Mouse (Mus musculus) CH12.LX (cell line): ENCODE measurements at regions not wholly inside any gene's neighbourhood (a gene's known extent, or its start where the extent isn't known, plus 50 kb on each side); places are given as distances from the start of the nearest gene placed in this dataset.

Source experiments
- DNase-seq: peaks from one replicate; pipeline ENCODE4 v3.0.0-alpha.2; 2013; ENCODE audit errors: extremely low read depth
- H3K27ac ChIP-seq: 2 replicates; pipeline ENCODE4 v1.5.1; 2012; ENCODE audit warnings: low read depth, mild to moderate bottlenecking, control low read depth, moderate library complexity; ENCODE audit not compliant: insufficient read depth
- H3K27me3 ChIP-seq: replicated peaks from 2 replicates; pipeline ENCODE3; 2012; ENCODE audit warnings: inconsistent platforms
- H3K36me3 ChIP-seq, 2 experiments: replicated peaks in 1 of 2; 2 replicates each; pipeline versions ENCODE3 to v1.6.1; 2012; ENCODE audit warnings: inconsistent platforms in 1 of 2, low read length in 1 of 2, mild to moderate bottlenecking in 1 of 2, mixed read lengths in 1 of 2, moderate library complexity in 1 of 2; ENCODE audit not compliant: control insufficient read depth in 1 of 2, insufficient read depth in 1 of 2
- H3K4me1 ChIP-seq, 2 experiments: 2 replicates each; pipeline ENCODE4 v1.6.1; 2012; ENCODE audit warnings: inconsistent platforms in 1 of 2, moderate library complexity in 1 of 2; ENCODE audit not compliant: insufficient read depth in 2 of 2, control insufficient read depth in 1 of 2
- H3K4me2 ChIP-seq: 2 replicates; pipeline ENCODE4 v1.6.1; 2012; ENCODE audit warnings: low read depth, mild to moderate bottlenecking, control low read depth; ENCODE audit not compliant: poor library complexity, insufficient read depth, severe bottlenecking
- H3K4me3 ChIP-seq, 3 experiments: fragments of 150-350 bp in 1 of 3; sonication (generic) in 1 of 3; replicated peaks in 1 of 3; 2 replicates each; pipeline versions ENCODE3 to v1.5.1; 2011 to 2012; ENCODE audit warnings: low read depth in 2 of 3, low read length in 2 of 3, mild to moderate bottlenecking in 2 of 3, moderate library complexity in 2 of 3, control low read depth in 1 of 3, improper control_type of control experiment in 1 of 3, inconsistent platforms in 1 of 3, mixed read lengths in 1 of 3; ENCODE audit not compliant: poor library complexity in 1 of 3
- H3K79me2 ChIP-seq: replicated peaks from 2 replicates; pipeline ENCODE4 v1.6.1; 2012; ENCODE audit warnings: mild to moderate bottlenecking, moderate library complexity; ENCODE audit not compliant: control insufficient read depth, poor library complexity, insufficient read depth, severe bottlenecking; ENCODE audit errors: extremely low read depth
- H3K9ac ChIP-seq: 2 replicates; pipeline ENCODE4 v1.6.1; 2012; ENCODE audit warnings: low read depth, mild to moderate bottlenecking, control low read depth, moderate library complexity; ENCODE audit not compliant: insufficient read depth
- H3K9me3 ChIP-seq: replicated peaks from 2 replicates; pipeline ENCODE3; 2012; ENCODE audit warnings: low read length, inconsistent platforms, mixed read lengths
- BHLHE40 ChIP-seq: IDR thresholded peaks from 2 replicates; pipeline ENCODE4 v1.6.1; 2011; ENCODE audit warnings: mild to moderate bottlenecking, low read depth, low read length, improper control_type of control experiment
- CHD1 ChIP-seq: IDR thresholded peaks from 2 replicates; pipeline ENCODE4 v1.6.1; 2012; ENCODE audit warnings: low read depth, low read length, improper control_type of control experiment, inconsistent platforms
- CHD2 ChIP-seq: IDR thresholded peaks from 2 replicates; pipeline ENCODE4 v1.6.1; 2011; ENCODE audit warnings: low read length, improper control_type of control experiment
- CTCF ChIP-seq, 2 experiments: IDR thresholded peaks in 1 of 2; conservative IDR thresholded peaks in 1 of 2; 2 replicates each; pipeline ENCODE4 v1.5.1; 2011 to 2012; ENCODE audit warnings: low read depth in 2 of 2, low read length in 2 of 2, improper control_type of control experiment in 1 of 2, inconsistent platforms in 1 of 2, mild to moderate bottlenecking in 1 of 2, moderate library complexity in 1 of 2
- EP300 ChIP-seq: IDR thresholded peaks from 2 replicates; pipeline ENCODE4 v1.6.1; 2011; ENCODE audit warnings: low read length, improper control_type of control experiment
- GABPA ChIP-seq: IDR thresholded peaks from 2 replicates; pipeline ENCODE4 v1.6.1; 2012; ENCODE audit warnings: low read depth, low read length, improper control_type of control experiment, inconsistent platforms; ENCODE audit not compliant: insufficient replicate concordance
- HCFC1 ChIP-seq: IDR thresholded peaks from 2 replicates; pipeline ENCODE4 v1.6.1; 2012; ENCODE audit warnings: low read depth, mild to moderate bottlenecking, inconsistent platforms, low read length, improper control_type of control experiment
- JUND ChIP-seq: conservative IDR thresholded peaks from 2 replicates; pipeline ENCODE4 v1.6.1; 2011; ENCODE audit warnings: low read depth, low read length, improper control_type of control experiment
- MAFK ChIP-seq: IDR thresholded peaks from 2 replicates; pipeline ENCODE4 v1.6.1; 2011; ENCODE audit warnings: low read length, improper control_type of control experiment; ENCODE audit not compliant: insufficient replicate concordance
- MXI1 ChIP-seq: IDR thresholded peaks from 2 replicates; pipeline ENCODE4 v1.6.1; 2011; ENCODE audit warnings: mild to moderate bottlenecking, low read depth, low read length, improper control_type of control experiment
- NELFE ChIP-seq: IDR thresholded peaks from 2 replicates; pipeline ENCODE4 v1.6.1; 2011; ENCODE audit warnings: low read depth, low read length, improper control_type of control experiment
- POLR2AphosphoS2 ChIP-seq: IDR thresholded peaks from 2 replicates; pipeline ENCODE4 v1.6.1; 2011; ENCODE audit warnings: low read depth, low read length, improper control_type of control experiment
- RCOR1 ChIP-seq: conservative IDR thresholded peaks from 2 replicates; pipeline ENCODE4 v1.6.1; 2012; ENCODE audit warnings: low read depth, mild to moderate bottlenecking, inconsistent platforms, low read length, improper control_type of control experiment
- SMC3 ChIP-seq: IDR thresholded peaks from 2 replicates; pipeline ENCODE4 v1.6.1; 2011; ENCODE audit warnings: low read depth, low read length, improper control_type of control experiment
- TBP ChIP-seq: conservative IDR thresholded peaks from 2 replicates; pipeline ENCODE4 v1.6.1; 2011; ENCODE audit warnings: low read depth, low read length, improper control_type of control experiment
- TCF12 ChIP-seq: IDR thresholded peaks from 2 replicates; pipeline ENCODE4 v1.6.1; 2014; ENCODE audit warnings: low read depth, mild to moderate bottlenecking, inconsistent platforms, low read length, improper control_type of control experiment
- USF2 ChIP-seq: conservative IDR thresholded peaks from 2 replicates; pipeline ENCODE4 v1.6.1; 2011; ENCODE audit warnings: low read depth, low read length, improper control_type of control experiment
- ZKSCAN1 ChIP-seq: IDR thresholded peaks from 2 replicates; pipeline ENCODE4 v1.6.1; 2012; ENCODE audit warnings: low read depth, inconsistent platforms, low read length, improper control_type of control experiment, borderline replicate concordance
- ZNF384 ChIP-seq: IDR thresholded peaks from 2 replicates; pipeline ENCODE4 v1.6.1; 2012; ENCODE audit warnings: low read depth, low read length, improper control_type of control experiment, inconsistent platforms
- dilution Hi-C: fragments of 300-500 bp; cut with MboI; formaldehyde crosslinking; loops from 2 replicates; pipeline ENCODE4 v1.14.3; 2020; ENCODE audit warnings: low sequenced_read_pairs; ENCODE audit not compliant: extremely low pct_unique_long_range_greater_than_20kb, extremely low pct_ligation_motif_present
- in situ Hi-C: fragments of 300-500 bp; cut with MboI; formaldehyde crosslinking; loops from 3 replicates; pipeline ENCODE4 v1.14.3; 2019; ENCODE audit warnings: low sequenced_read_pairs, low pct_ligation_motif_present, low pct_unique_long_range_greater_than_20kb, mixed read lengths

DNA sequence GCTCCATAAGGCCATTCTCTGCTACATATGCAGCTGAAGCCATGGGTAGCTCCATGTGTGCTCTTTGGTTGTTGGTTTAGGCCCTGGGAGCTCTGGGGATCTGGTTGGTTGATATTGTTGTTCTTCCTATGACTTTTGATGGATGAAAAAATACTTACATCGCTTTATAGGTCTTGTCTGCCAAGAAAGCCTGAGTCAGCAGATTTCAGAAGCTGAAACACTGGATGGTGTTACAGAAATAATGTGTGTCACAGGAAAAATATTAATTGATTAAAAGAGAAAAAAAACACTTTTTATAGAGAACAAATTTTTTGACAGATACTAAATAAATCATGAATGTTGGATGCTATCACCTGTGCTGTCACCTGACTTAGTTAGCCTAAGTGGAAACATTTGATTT is 52.4 kb upstream of the Plxna2 start:
- in situ Hi-C loops, result no loop called here

DNA sequence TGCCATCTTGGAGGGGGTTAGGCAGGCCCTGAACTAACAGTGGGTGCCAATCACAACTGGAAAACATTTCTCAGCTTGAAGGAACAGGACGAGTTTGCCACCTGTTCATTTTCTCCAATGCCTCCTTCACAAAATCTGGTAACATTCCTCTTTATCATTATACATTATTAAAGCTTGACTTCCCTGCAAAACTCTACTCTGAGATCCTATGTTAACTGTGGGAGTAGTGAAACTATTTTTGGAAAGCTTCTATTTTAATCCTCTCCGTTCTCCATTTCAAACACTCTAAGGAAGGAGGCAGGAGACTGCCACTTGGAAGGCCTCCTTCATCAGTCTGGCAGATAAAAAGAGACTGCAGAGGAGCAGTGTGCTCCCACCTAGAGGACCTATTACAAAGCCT is 54.1 kb upstream of the Plxna2 start:
- no peaks in the 10 kb centered on the region for H3K4me1 ChIP-seq
- TF ChIP-seq SMC3, result no peak
- TF ChIP-seq MAFK, result no peak
- no peak for TF ChIP-seq POLR2AphosphoS2
- TF ChIP-seq EP300, result no peak
- TF ChIP-seq RCOR1, result no peak
- no peak for TF ChIP-seq MXI1
- no peak for TF ChIP-seq USF2
- TF ChIP-seq HCFC1, result no peak
- no peak for TF ChIP-seq TBP
- no peak for TF ChIP-seq TCF12
- TF ChIP-seq CHD1, result no peak
- TF ChIP-seq CHD2, result no peak
- TF ChIP-seq GABPA, result no peak
- no peak for TF ChIP-seq JUND
- TF ChIP-seq ZKSCAN1, result no peak
- TF ChIP-seq CTCF (conservative IDR thresholded peaks at IDR 0.05 in 1 of 2, IDR thresholded peaks at IDR 0.05 in 1 of 2; ENCODE audit: low read depth in 2 of 2, low read length in 2 of 2), result no peak
- TF ChIP-seq BHLHE40, result no peak
- no peak for TF ChIP-seq ZNF384
- no peak overlapping the region for H3K27ac ChIP-seq
- H3K36me3 ChIP-seq, result no peaks in the 10 kb centered on the region
- H3K9ac ChIP-seq, result no peak overlapping the region
- no peaks in the 10 kb centered on the region for H3K9me3 ChIP-seq
- in situ Hi-C loops, result no loop called here
- H3K27me3 ChIP-seq, result no peaks in the 10 kb centered on the region
- dilution Hi-C loops, result no loop called here
- no peaks in the 10 kb centered on the region for H3K79me2 ChIP-seq
- no peak overlapping the region for H3K4me3 ChIP-seq
- H3K4me2 ChIP-seq, result no peak overlapping the region
- DNase-seq, result no peak

More for the DNA sequence above, 52.4 kb upstream of the Plxna2 start:
- Histone ChIP-seq H3K27me3 (no peaks in the 10 kb centered on the region), H3K36me3 (no peaks in the 10 kb centered on the region), H3K9ac (no peak overlapping the region), H3K4me1 (peaks cover 0 to 5% of the 10 kb centered on the region in 2 experiments; a peak in 1 of 4 replicates), H3K79me2 (no peaks in the 10 kb centered on the region), H3K9me3 (no peaks in the 10 kb centered on the region), H3K4me3 (no peak overlapping the region), H3K4me2 (no peak overlapping the region), H3K27ac (no peak overlapping the region)
- TF ChIP-seq NELFE, result no peak
- TF ChIP-seq TBP, result no peak
- peak; percentile 93 for TF ChIP-seq MAFK
- dilution Hi-C loops, result no loop called here
- DNase-seq, result no peak
